Mouse (Mus musculus): ENCODE results near the gene Jhy. TPM values are rescaled to one million over a fixed set of nuclear protein-coding genes. Genes with fewer than 3 reads are reported as not detected.

Jhy gene
- polyA plus RNA-seq, 1 experiment from 2014 or later: 0.88 TPM

Other genes starting within 250 kb of the Jhy start
- gene Hspa8, start 163.1 kb downstream of the Jhy start, polyA plus RNA-seq (2014; fragmentation: Nextera tagmentation; extraction: Ambion mirVana): 3,508 and 3,707 TPM in 2 replicates
- not detected in 2 replicates for gene Bsx, start 90.0 kb downstream of the Jhy start, polyA plus RNA-seq (2014; fragmentation: Nextera tagmentation; extraction: Ambion mirVana)
- not detected in 2 replicates for gene Crtam, start 40.5 kb upstream of the Jhy start, polyA plus RNA-seq (2014; fragmentation: Nextera tagmentation; extraction: Ambion mirVana)
- gene Ubash3b, start 197.6 kb upstream of the Jhy start, polyA plus RNA-seq (2014; fragmentation: Nextera tagmentation; extraction: Ambion mirVana): 13.2 and 14.4 TPM in 2 replicates